Mouse (Mus musculus) kidney, adult 2 months (tissue): ENCODE measurements at regions not wholly inside any gene's neighbourhood (a gene's known extent, or its start where the extent isn't known, plus 50 kb on each side); places are given as distances from the start of the nearest gene placed in this dataset.
"Not testable (repeated sequence)": the region's sequence is repeated elsewhere in the genome, so short reads cannot be mapped to it uniquely, and the experiment has no call there.

Experiments used
- DNase-seq: peaks from one replicate; pipeline ENCODE4 v3.0.0; 2021
- H3K27ac ChIP-seq: fragments of 200-500 bp; 2 replicates; pipeline ENCODE4 v1.5.1; 2012; ENCODE audit warnings: low read depth, low read length, control low read depth, inconsistent platforms; ENCODE audit not compliant: insufficient read depth
- H3K27me3 ChIP-seq: fragments of 200-500 bp; replicated peaks from 2 replicates; pipeline ENCODE4 v1.6.1; 2012; ENCODE audit warnings: mild to moderate bottlenecking, moderate library complexity, low read length, inconsistent platforms; ENCODE audit not compliant: control insufficient read depth, insufficient read depth
- H3K36me3 ChIP-seq: fragments of 200-500 bp; 2 replicates; pipeline ENCODE4 v1.6.1; 2012; ENCODE audit warnings: mild to moderate bottlenecking, moderate library complexity, low read length, inconsistent platforms; ENCODE audit not compliant: control insufficient read depth, insufficient read depth
- H3K4me1 ChIP-seq: fragments of 200-500 bp; 2 replicates; pipeline ENCODE4 v1.6.1; 2011; ENCODE audit warnings: low read length; ENCODE audit not compliant: control insufficient read depth, insufficient read depth
- H3K4me3 ChIP-seq: fragments of 200-500 bp; 2 replicates; pipeline ENCODE4 v1.5.1; 2011; ENCODE audit warnings: mild to moderate bottlenecking, low read depth, low read length, control low read depth; ENCODE audit not compliant: insufficient read depth
- CTCF ChIP-seq: fragments of 200-500 bp; conservative IDR thresholded peaks from 2 replicates; pipeline ENCODE4 v1.5.1; 2011; ENCODE audit warnings: low read depth, mild to moderate bottlenecking, control low read depth, low read length, moderate library complexity, mixed read lengths; ENCODE audit not compliant: insufficient read depth, insufficient read length
- POLR2A ChIP-seq: fragments of 200-500 bp; IDR thresholded peaks from one replicate; pipeline ENCODE4 v1.6.1; 2011; ENCODE audit warnings: low read depth, low read length, control low read depth
- WGBS: fragments of 180-500 bp; shearing (Covaris S2); methylation state at CpG from one replicate; pipeline ENCODE4 v1.1.7; 2018; 5-methylcytosine and 5-hydroxymethylcytosine counted together

DNA sequence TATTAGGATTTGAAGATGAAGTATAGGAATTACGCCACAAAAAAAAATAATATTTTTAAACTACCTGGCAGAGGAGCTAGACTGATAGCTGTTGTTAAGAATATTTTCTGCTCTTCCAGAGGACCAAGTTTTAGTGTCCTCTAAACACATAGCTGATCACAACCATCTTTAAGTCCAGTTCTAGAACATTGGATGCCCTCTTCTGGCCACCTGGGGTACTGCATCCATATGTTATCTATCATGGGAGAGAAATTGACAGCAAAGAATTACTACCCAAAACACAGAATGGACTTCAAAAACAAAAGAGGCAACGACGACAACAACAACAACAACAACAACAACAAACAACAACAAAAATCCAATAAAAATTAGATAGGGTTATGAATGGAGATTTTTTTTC is 71.0 kb upstream of the Prl4a1 start:
- Histone ChIP-seq H3K36me3 (no peaks in the 10 kb centered on the region), H3K27ac (no peak overlapping the region), H3K4me3 (no peak overlapping the region), H3K27me3 (no peaks in the 10 kb centered on the region), H3K4me1 (no peaks in the 10 kb centered on the region)
- WGBS, result 50% methylated on average over 3 of the region's 3 CpGs
- DNase-seq, result peak; percentile 56
- no peak for TF ChIP-seq POLR2A
- 0 out of 2 replicates have a peak, but pooled peaks have one; percentile 9 for TF ChIP-seq CTCF

DNA sequence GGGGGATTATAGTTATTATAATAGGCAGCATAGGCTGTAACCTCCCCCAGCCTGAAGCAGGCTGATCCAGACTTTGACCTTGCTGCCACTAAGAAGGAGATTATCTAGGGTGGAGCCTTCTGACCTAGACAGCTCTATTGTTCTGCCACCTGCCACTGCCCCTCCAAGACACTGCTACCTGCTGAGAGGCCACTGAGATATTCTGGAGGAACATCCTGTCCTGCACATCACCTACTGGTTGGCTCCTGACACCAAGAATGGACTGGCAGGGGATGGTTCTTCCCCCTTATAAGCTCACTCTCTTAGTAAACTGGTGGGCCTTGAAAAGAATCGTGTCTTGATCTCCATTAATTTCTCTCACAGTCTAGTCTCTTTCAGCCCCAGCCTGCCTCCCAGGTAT is 55.6 kb upstream of the Prl4a1 start:
- not testable (repeated sequence) for DNase-seq, H3K4me3 ChIP-seq, H3K4me1 ChIP-seq, H3K36me3 ChIP-seq, H3K27ac ChIP-seq, H3K27me3 ChIP-seq
- 88% methylated on average over 1 of the region's 1 CpGs for WGBS

DNA sequence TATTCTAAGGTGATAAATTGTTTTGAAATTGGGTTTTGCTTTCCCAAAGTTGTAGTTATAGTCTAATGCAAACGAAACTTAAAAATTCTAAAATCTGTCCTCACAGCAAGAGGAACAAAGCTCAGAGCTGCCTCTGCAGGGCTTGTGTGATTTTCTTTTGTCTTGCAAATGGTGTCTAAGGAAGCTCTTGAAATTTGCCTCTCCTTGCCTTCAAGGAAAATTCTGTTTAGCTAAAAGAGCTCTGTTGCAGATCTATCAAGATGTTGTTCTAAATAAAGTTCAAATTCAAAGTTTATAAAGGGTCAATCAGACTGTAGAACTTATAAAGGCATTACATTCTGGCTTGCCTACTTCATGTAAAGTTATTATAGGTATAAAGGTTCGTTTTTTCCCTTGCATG is 53.6 kb upstream of the Prl4a1 start:
- not testable (repeated sequence) for H3K4me3 ChIP-seq, H3K27me3 ChIP-seq, DNase-seq, H3K27ac ChIP-seq, H3K4me1 ChIP-seq, H3K36me3 ChIP-seq
- WGBS, result 82% methylated on average over 2 of the region's 2 CpGs

DNA sequence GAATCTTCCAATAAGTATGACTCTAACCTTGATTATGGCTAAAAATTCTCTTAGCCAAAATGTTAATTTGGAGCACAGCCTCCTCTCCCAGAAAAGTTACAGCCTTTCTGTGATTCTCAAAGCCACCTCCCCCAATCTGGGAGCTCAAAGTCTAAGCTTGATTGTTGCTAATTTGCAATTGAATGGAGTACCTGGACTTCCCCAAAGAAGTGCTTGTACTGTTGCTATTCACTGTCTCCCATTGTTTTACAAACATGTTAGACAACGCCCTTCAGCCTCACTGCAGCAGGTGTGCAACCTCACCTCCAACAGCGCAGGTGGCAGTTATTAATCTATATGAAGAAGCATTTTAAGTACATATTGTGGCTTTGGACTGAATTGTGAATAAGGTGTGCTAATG is 50.0 kb upstream of the Prl4a1 start:
- not testable (repeated sequence) for H3K27ac ChIP-seq, H3K27me3 ChIP-seq, H3K4me1 ChIP-seq, H3K4me3 ChIP-seq, DNase-seq, H3K36me3 ChIP-seq
- WGBS, result 94% methylated on average over 2 of the region's 2 CpGs
